Mouse (Mus musculus): Measurements from ENCODE around the gene Tmem220. TPM values are rescaled to one million over a fixed set of nuclear protein-coding genes. Genes with fewer than 3 reads are reported as not detected.

Gene Tmem220
- total RNA-seq, 2 experiments from 2014 or later = 5.9 to 6.2 TPM

Other genes starting within 250 kb of the Tmem220 start
- 10 to 100 TPM; 16.7 to 20.5 TPM for gene Pirt, start 113.2 kb upstream of the Tmem220 start, total RNA-seq (2021)
- gene Tmem238l, start 68.5 kb upstream of the Tmem220 start, total RNA-seq (2021) = not detected
- gene Adprm, start 27.4 kb downstream of the Tmem220 start, total RNA-seq (2021) = 10 to 100 TPM; 28.0 to 29.2 TPM
- 10 to 100 TPM; 20.4 to 20.8 TPM for gene Sco1, start 27.5 kb downstream of the Tmem220 start, total RNA-seq (2021)
- gene Myh3, start 53.1 kb downstream of the Tmem220 start, total RNA-seq (2021) = 10 to 100 TPM in 1 of 2 experiments, 1 to 10 TPM in 1; 3.2 to 28.8 TPM
- gene Myh2, start 145.9 kb downstream of the Tmem220 start, total RNA-seq (2021) = 10 to 100 TPM in 1 of 2 experiments, 1 to 10 TPM in 1; 6.4 to 35.1 TPM
- gene Myh1, start 174.9 kb downstream of the Tmem220 start, total RNA-seq (2021) = 10 to 100 TPM; 35.6 to 60.0 TPM
- 10 to 100 TPM in 1 of 2 experiments, 1 to 10 TPM in 1; 5.7 to 12.7 TPM for gene Myh4, start 212.9 kb downstream of the Tmem220 start, total RNA-seq (2021)